Mouse (Mus musculus) left cerebral cortex, postnatal 36 days (tissue): Measurements from ENCODE around the gene Hoxc10. TPM values are rescaled to one million over a fixed set of nuclear protein-coding genes. Genes with fewer than 3 reads are reported as not detected.

Source experiments
- DNase-seq, 2 experiments: peaks; one replicate each; pipeline ENCODE4 v3.0.0; 2021 to 2022; ENCODE audit warnings: low spot score in 2 of 2, mixed read lengths in 1 of 2
- intact Hi-C: fragments of 180-260 bp; cut with DNase I; formaldehyde crosslinking; loops from one replicate; pipeline ENCODE4 v1.15.1; 2025
- total RNA-seq, 2 experiments: library from RNA; stranded (reverse); gene quantifications; 2 replicates each; pipeline ENCODE4 v1.2.3; 2021

Hoxc10 gene
- total RNA-seq, 2 experiments from 2014 or later = not detected

GRCm38 (mm10) chr15:102942739-102943467 lies 23.7 kb upstream of the Hoxc10 start:
- intact Hi-C loops = no loop called here

GRCm38 (mm10) chr15:102943468-102943813 lies 23.2 kb upstream of the Hoxc10 start:
- no peak for DNase-seq
- intact Hi-C loops = no loop called here

More at GRCm38 (mm10) chr15:102942739-102943467, 23.7 kb upstream of the Hoxc10 start:
- DNase-seq = no peak

GRCm38 (mm10) chr15:102945185-102946077 lies 21.2 kb upstream of the Hoxc10 start:
- no peak for DNase-seq
- intact Hi-C loops = loop anchor here (5.0 kb wide), 1 partner anchor 52 kb away; the partner anchor contains the start of gene Hoxc6

GRCm38 (mm10) chr15:102947276-102947675 lies 19.3 kb upstream of the Hoxc10 start:
- intact Hi-C loops = loop anchor here (5.0 kb wide), 1 partner anchor 50 kb away; the partner anchor contains the start of gene Hoxc6
- no peak for DNase-seq

- intact Hi-C loops = loop anchor here (5.0 kb wide), 1 partner anchor 48 kb away; the partner anchor contains the start of gene Hoxc6
- no peak for DNase-seq
These were observed 17.8 kb upstream of the Hoxc10 start for GRCm38 (mm10) chr15:102948842-102949241.

GRCm38 (mm10) chr15:102949696-102950095 lies 16.9 kb upstream of the Hoxc10 start:
- DNase-seq = no peak
- intact Hi-C loops = loop anchor here (5.0 kb wide), 1 partner anchor 48 kb away; the partner anchor contains the start of gene Hoxc6

- DNase-seq = no peak
- intact Hi-C loops = no loop called here
These were observed 15.7 kb upstream of the Hoxc10 start for GRCm38 (mm10) chr15:102950877-102951276.

- no peak for DNase-seq
- intact Hi-C loops = no loop called here
These were observed 13.0 kb upstream of the Hoxc10 start for GRCm38 (mm10) chr15:102953561-102953960.

GRCm38 (mm10) chr15:102954192-102955006 lies 12.2 kb upstream of the Hoxc10 start, which contains the start of gene Hoxc11:
Gene Hoxc11, plus strand, starts transcription at chr15:102954427.
- no peak for DNase-seq
- intact Hi-C loops = no loop called here

GRCm38 (mm10) chr15:102955007-102955382 lies 11.6 kb upstream of the Hoxc10 start:
- intact Hi-C loops = no loop called here

GRCm38 (mm10) chr15:102955833-102956640 lies 10.6 kb upstream of the Hoxc10 start:
- intact Hi-C loops = no loop called here
- DNase-seq = no peak

More at GRCm38 (mm10) chr15:102955007-102955382, 11.6 kb upstream of the Hoxc10 start:
- DNase-seq = no peak

GRCm38 (mm10) chr15:102956906-102957305 lies 9.7 kb upstream of the Hoxc10 start:
- intact Hi-C loops = no loop called here
- DNase-seq = no peak

GRCm38 (mm10) chr15:102959663-102960191 lies 6.9 kb upstream of the Hoxc10 start:
- no peak for DNase-seq
- intact Hi-C loops = no loop called here

- intact Hi-C loops = no loop called here
These were observed 4.9 kb upstream of the Hoxc10 start for GRCm38 (mm10) chr15:102961728-102962127.

GRCm38 (mm10) chr15:102962492-102962891 lies 4.1 kb upstream of the Hoxc10 start:
- intact Hi-C loops = no loop called here
- DNase-seq = no peak

More at GRCm38 (mm10) chr15:102961728-102962127, 4.9 kb upstream of the Hoxc10 start:
- DNase-seq = no peak

- intact Hi-C loops = no loop called here
- DNase-seq = no peak
These were observed 3.3 kb upstream of the Hoxc10 start for GRCm38 (mm10) chr15:102963259-102963658.

GRCm38 (mm10) chr15:102963671-102964640 lies 2.6 kb upstream of the Hoxc10 start:
- DNase-seq = no peak
- intact Hi-C loops = no loop called here
